Mouse (Mus musculus) stomach, embryonic 14.5 days (tissue): Measurements from ENCODE around the gene Homer3. TPM values are rescaled to one million over a fixed set of nuclear protein-coding genes. Genes with fewer than 3 reads are reported as not detected.

Experiments used
- polyA plus RNA-seq: library from polyadenylated mRNA; unstranded; fragments of >200 nt; fragmentation: Nextera tagmentation; extraction: Ambion mirVana; gene quantifications from 2 replicates; pipeline ENCODE4 v1.2.1, GENCODE M21; 2014

Gene Homer3
- polyA plus RNA-seq, 1 experiment from 2014 or later: 33.7 TPM

Other genes starting within 250 kb of the Homer3 start
- gene Mau2, start 240.1 kb upstream of the Homer3 start, polyA plus RNA-seq: 53.4 and 58.5 TPM in 2 replicates
- gene Sugp1, start 240.0 kb upstream of the Homer3 start, polyA plus RNA-seq: 35.3 and 40.1 TPM in 2 replicates
- 0.70 and 2.0 TPM in 2 replicates for gene Tm6sf2, start 209.9 kb upstream of the Homer3 start, polyA plus RNA-seq
- not detected in 2 replicates for gene Hapln4, start 199.4 kb upstream of the Homer3 start, polyA plus RNA-seq
- 1.9 and 2.1 TPM in 2 replicates for gene Ncan, start 162.0 kb upstream of the Homer3 start, polyA plus RNA-seq
- 28.5 and 29.1 TPM in 2 replicates for gene Nr2c2ap, start 151.5 kb upstream of the Homer3 start, polyA plus RNA-seq
- gene Rfxank, start 143.7 kb upstream of the Homer3 start, polyA plus RNA-seq: 12.1 and 20.0 TPM in 2 replicates
- gene Borcs8, start 143.3 kb upstream of the Homer3 start, polyA plus RNA-seq: 45.9 and 57.4 TPM in 2 replicates
- gene Mef2b, start 143.1 kb upstream of the Homer3 start, polyA plus RNA-seq: 0.32 TPM in 1 of 2 replicates, not detected in the other
- gene Tmem161a, start 110.5 kb upstream of the Homer3 start, polyA plus RNA-seq: 45.3 and 49.4 TPM in 2 replicates
- gene Slc25a42, start 70.5 kb upstream of the Homer3 start, polyA plus RNA-seq: 3.9 and 4.2 TPM in 2 replicates
- 30.7 and 34.6 TPM in 2 replicates for gene Sugp2, start 48.6 kb upstream of the Homer3 start, polyA plus RNA-seq
- 23.2 and 27.0 TPM in 2 replicates for gene Armc6, start 48.4 kb upstream of the Homer3 start, polyA plus RNA-seq
- gene Ddx49, start 19.7 kb downstream of the Homer3 start, polyA plus RNA-seq: 44.3 and 45.0 TPM in 2 replicates
- 320 and 341 TPM in 2 replicates for gene Cope, start 19.7 kb downstream of the Homer3 start, polyA plus RNA-seq
- 5.4 and 5.7 TPM in 2 replicates for gene Cers1, start 32.9 kb downstream of the Homer3 start, polyA plus RNA-seq
- 0.35 and 1.6 TPM in 2 replicates for gene Gdf1, start 47.0 kb downstream of the Homer3 start, polyA plus RNA-seq
- gene Upf1, start 70.5 kb downstream of the Homer3 start, polyA plus RNA-seq: 17.0 and 17.1 TPM in 2 replicates
- 0.38 TPM in 1 of 2 replicates, not detected in the other for gene Comp, start 90.7 kb downstream of the Homer3 start, polyA plus RNA-seq
- gene Crtc1, start 156.8 kb downstream of the Homer3 start, polyA plus RNA-seq: 21.6 and 23.0 TPM in 2 replicates
- 20.9 and 22.1 TPM in 2 replicates for gene Klhl26, start 194.1 kb downstream of the Homer3 start, polyA plus RNA-seq
- 4.8 and 6.4 TPM in 2 replicates for gene Tmem59l, start 204.5 kb downstream of the Homer3 start, polyA plus RNA-seq
- gene Crlf1, start 210.3 kb downstream of the Homer3 start, polyA plus RNA-seq: 1.6 and 1.8 TPM in 2 replicates
- 132 and 149 TPM in 2 replicates for gene Rex1bd, start 223.9 kb downstream of the Homer3 start, polyA plus RNA-seq
- gene Uba52, start 228.0 kb downstream of the Homer3 start, polyA plus RNA-seq: 1,056 and 1,119 TPM in 2 replicates
- 258 and 281 TPM in 2 replicates for gene Fkbp8, start 244.9 kb downstream of the Homer3 start, polyA plus RNA-seq
- 58.9 and 72.3 TPM in 2 replicates for gene Kxd1, start 245.1 kb downstream of the Homer3 start, polyA plus RNA-seq